Mouse (Mus musculus) fibroblast of lung, adult 2 months (primary cell): ENCODE measurements around the gene Erc1.
"Not testable (repeated sequence)": the region's sequence is repeated elsewhere in the genome, so short reads cannot be mapped to it uniquely, and the experiment has no call there.

ENCODE experiments used
- DNase-seq: peaks from one replicate; pipeline ENCODE4 v3.0.0-alpha.2; 2011; ENCODE audit warnings: low read depth

The Erc1 gene

GRCm38 (mm10) chr6:119707911-119708310 lies 140.1 kb downstream of the Erc1 start:
- no peak for DNase-seq

GRCm38 (mm10) chr6:119704899-119705298 lies 143.1 kb downstream of the Erc1 start:
- no peak for DNase-seq

GRCm38 (mm10) chr6:119692754-119693153 lies 155.2 kb downstream of the Erc1 start:
- no peak for DNase-seq

- no peak for DNase-seq
These were observed 161.5 kb downstream of the Erc1 start for GRCm38 (mm10) chr6:119686470-119686869.

- no peak for DNase-seq
These were observed 167.2 kb downstream of the Erc1 start for GRCm38 (mm10) chr6:119680746-119681145.

- DNase-seq, result no peak
These were observed 173.2 kb downstream of the Erc1 start for GRCm38 (mm10) chr6:119674811-119675209.

- DNase-seq, result peak; percentile 28
These were observed 173.7 kb downstream of the Erc1 start for GRCm38 (mm10) chr6:119674201-119674810.

GRCm38 (mm10) chr6:119669746-119670145 lies 178.2 kb downstream of the Erc1 start:
- DNase-seq, result no peak

GRCm38 (mm10) chr6:119662936-119663335 lies 185.0 kb downstream of the Erc1 start:
- no peak for DNase-seq

GRCm38 (mm10) chr6:119661081-119661493 lies 186.9 kb downstream of the Erc1 start:
- peak; percentile 19 for DNase-seq

GRCm38 (mm10) chr6:119658441-119658840 lies 189.5 kb downstream of the Erc1 start:
- DNase-seq, result no peak

GRCm38 (mm10) chr6:119657418-119658178 lies 190.4 kb downstream of the Erc1 start:
- no peak for DNase-seq

- DNase-seq, result not testable (repeated sequence)
These were observed 193.2 kb downstream of the Erc1 start for GRCm38 (mm10) chr6:119654777-119655176.

- DNase-seq, result no peak
These were observed 204.0 kb downstream of the Erc1 start for GRCm38 (mm10) chr6:119643880-119644460.

- DNase-seq, result no peak
These were observed 204.7 kb downstream of the Erc1 start for GRCm38 (mm10) chr6:119643178-119643728.

- no peak for DNase-seq
These were observed 205.2 kb downstream of the Erc1 start for GRCm38 (mm10) chr6:119642718-119643117.

GRCm38 (mm10) chr6:119635629-119636028 lies 212.3 kb downstream of the Erc1 start:
- no peak for DNase-seq

GRCm38 (mm10) chr6:119630622-119631021 lies 217.3 kb downstream of the Erc1 start:
- DNase-seq, result no peak

- no peak for DNase-seq
These were observed 246.6 kb downstream of the Erc1 start for GRCm38 (mm10) chr6:119601379-119601778.

GRCm38 (mm10) chr6:119595440-119595839 lies 252.5 kb downstream of the Erc1 start:
- DNase-seq, result no peak

- no peak for DNase-seq
These were observed 257.1 kb downstream of the Erc1 start for GRCm38 (mm10) chr6:119590872-119591271.

- no peak for DNase-seq
These were observed 260.1 kb downstream of the Erc1 start for GRCm38 (mm10) chr6:119587897-119588296.

GRCm38 (mm10) chr6:119587454-119587853 lies 260.5 kb downstream of the Erc1 start:
- no peak for DNase-seq
